Mouse (Mus musculus): ENCODE results near the gene Tfap4. TPM values are rescaled to one million over a fixed set of nuclear protein-coding genes. Genes with fewer than 3 reads are reported as not detected.
"Not testable (repeated sequence)": the region's sequence is repeated elsewhere in the genome, so short reads cannot be mapped to it uniquely, and the experiment has no call there.

Gene Tfap4
- polyA plus RNA-seq, 1 experiment from 2014 or later = 31.5 TPM

GRCm38 (mm10) chr16:4590236-4590635 lies 30.6 kb upstream of the Tfap4 start:
- no peak overlapping the region for H3K9ac ChIP-seq
- no peak for ATAC-seq (ENCODE audit: insufficient number of reproducible peaks, insufficient read depth, low FRiP score, low TSS enrichment)
- H3K9me3 ChIP-seq = no peaks in the 10 kb centered on the region
- no peak overlapping the region for H3K27ac ChIP-seq
- H3K4me2 ChIP-seq (replicated peaks) = no peak overlapping the region
- no peaks in the 10 kb centered on the region for H3K27me3 ChIP-seq
- WGBS = 98% methylated on average over 9 of the region's 9 CpGs
- H3K4me1 ChIP-seq = peaks cover 34% of the 10 kb centered on the region
- H3K36me3 ChIP-seq = peaks cover 8% of the 10 kb centered on the region
- H3K4me3 ChIP-seq = no peak overlapping the region

- Histone ChIP-seq H3K4me1 (peaks cover 21% of the 10 kb centered on the region), H3K4me3 (no peak overlapping the region), H3K27me3 (no peaks in the 10 kb centered on the region), H3K36me3 (peaks cover 8% of the 10 kb centered on the region), H3K9me3 (no peaks in the 10 kb centered on the region), H3K4me2 (replicated peaks) (no peak overlapping the region), H3K9ac (0 out of 2 replicates have a peak overlapping the region, but pooled peaks have one; percentile 52), H3K27ac (peak overlapping the region; percentile 90)
- ATAC-seq (ENCODE audit: insufficient number of reproducible peaks, insufficient read depth, low FRiP score, low TSS enrichment) = no peak
- WGBS = 56% methylated on average over 5 of the region's 5 CpGs
Measured at GRCm38 (mm10) chr16:4587516-4588210, 28.0 kb upstream of the Tfap4 start.

GRCm38 (mm10) chr16:4586531-4587123 lies 27.0 kb upstream of the Tfap4 start:
- H3K4me1 ChIP-seq = peaks cover 16% of the 10 kb centered on the region
- peak overlapping the region; percentile 52 for H3K9ac ChIP-seq
- H3K36me3 ChIP-seq = peaks cover 8% of the 10 kb centered on the region
- H3K4me2 ChIP-seq (replicated peaks) = peak overlapping the region; percentile 60
- ATAC-seq (ENCODE audit: insufficient number of reproducible peaks, insufficient read depth, low FRiP score, low TSS enrichment) = peak; percentile 97
- no peaks in the 10 kb centered on the region for H3K9me3 ChIP-seq
- H3K27ac ChIP-seq = peak overlapping the region; percentile 90
- H3K27me3 ChIP-seq = no peaks in the 10 kb centered on the region
- H3K4me3 ChIP-seq = peak overlapping the region; percentile 39
- under 1% methylated on average over 42 of the region's 43 CpGs for WGBS

- H3K36me3 ChIP-seq = peaks cover 7% of the 10 kb centered on the region
- H3K4me3 ChIP-seq = peak overlapping the region; percentile 39
- H3K4me1 ChIP-seq = peaks cover 16% of the 10 kb centered on the region
- H3K4me2 ChIP-seq (replicated peaks) = peak overlapping the region; percentile 60
- peak overlapping the region; percentile 90 for H3K27ac ChIP-seq
- no peaks in the 10 kb centered on the region for H3K27me3 ChIP-seq
- peak; percentile 47 for ATAC-seq (ENCODE audit: insufficient number of reproducible peaks, insufficient read depth, low FRiP score, low TSS enrichment)
- H3K9ac ChIP-seq = peak overlapping the region; percentile 52; the same call in 1 of the 2 replicates
- no peaks in the 10 kb centered on the region for H3K9me3 ChIP-seq
- 8% methylated on average over 14 of the region's 14 CpGs for WGBS
Measured at GRCm38 (mm10) chr16:4585642-4586530, 26.2 kb upstream of the Tfap4 start.

GRCm38 (mm10) chr16:4584438-4584837 lies 24.8 kb upstream of the Tfap4 start:
- H3K4me1 ChIP-seq = peaks cover 16% of the 10 kb centered on the region
- no peak for ATAC-seq (ENCODE audit: insufficient number of reproducible peaks, insufficient read depth, low FRiP score, low TSS enrichment)
- H3K9ac ChIP-seq = no peak overlapping the region
- 74% methylated on average over 5 of the region's 5 CpGs for WGBS
- H3K36me3 ChIP-seq = no peaks in the 10 kb centered on the region
- no peak overlapping the region for H3K27ac ChIP-seq
- no peak overlapping the region for H3K4me3 ChIP-seq
- H3K27me3 ChIP-seq = no peaks in the 10 kb centered on the region
- no peak overlapping the region for H3K4me2 ChIP-seq (replicated peaks)
- H3K9me3 ChIP-seq = no peaks in the 10 kb centered on the region

- Histone ChIP-seq H3K4me2 (replicated peaks) (no peak overlapping the region), H3K4me1 (peaks cover 16% of the 10 kb centered on the region), H3K27me3 (no peaks in the 10 kb centered on the region), H3K36me3 (no peaks in the 10 kb centered on the region), H3K27ac (no peak overlapping the region), H3K4me3 (no peak overlapping the region), H3K9ac (no peak overlapping the region), H3K9me3 (no peaks in the 10 kb centered on the region)
- ATAC-seq (ENCODE audit: insufficient number of reproducible peaks, insufficient read depth, low FRiP score, low TSS enrichment) = no peak
- WGBS = 88% methylated on average over 3 of the region's 3 CpGs
Measured at GRCm38 (mm10) chr16:4583807-4584206, 24.2 kb upstream of the Tfap4 start.

- not testable (repeated sequence) for H3K27me3 ChIP-seq; H3K9ac ChIP-seq; H3K27ac ChIP-seq; ATAC-seq (ENCODE audit: insufficient number of reproducible peaks, insufficient read depth, low FRiP score, low TSS enrichment); H3K4me1 ChIP-seq; H3K4me2 ChIP-seq (replicated peaks); H3K9me3 ChIP-seq; H3K4me3 ChIP-seq; H3K36me3 ChIP-seq
- 80% methylated on average over 4 of the region's 4 CpGs for WGBS
Measured at GRCm38 (mm10) chr16:4581179-4581578, 21.5 kb upstream of the Tfap4 start.

- WGBS = 76% methylated on average over 7 of the region's 7 CpGs
- H3K27ac ChIP-seq = no peak overlapping the region
- ATAC-seq (ENCODE audit: insufficient number of reproducible peaks, insufficient read depth, low FRiP score, low TSS enrichment) = no peak
- H3K4me1 ChIP-seq = no peaks in the 10 kb centered on the region
- H3K4me2 ChIP-seq (replicated peaks) = no peak overlapping the region
- H3K36me3 ChIP-seq = no peaks in the 10 kb centered on the region
- no peak overlapping the region for H3K9ac ChIP-seq
- no peaks in the 10 kb centered on the region for H3K27me3 ChIP-seq
- H3K9me3 ChIP-seq = no peaks in the 10 kb centered on the region
- no peak overlapping the region for H3K4me3 ChIP-seq
Measured at GRCm38 (mm10) chr16:4578630-4579029, 19.0 kb upstream of the Tfap4 start.

GRCm38 (mm10) chr16:4576873-4577272 lies 17.2 kb upstream of the Tfap4 start:
- no peak overlapping the region for H3K4me3 ChIP-seq
- no peaks in the 10 kb centered on the region for H3K27me3 ChIP-seq
- H3K27ac ChIP-seq = no peak overlapping the region
- H3K9ac ChIP-seq = no peak overlapping the region
- H3K36me3 ChIP-seq = no peaks in the 10 kb centered on the region
- ATAC-seq (ENCODE audit: insufficient number of reproducible peaks, insufficient read depth, low FRiP score, low TSS enrichment) = no peak
- 38% methylated on average over 2 of the region's 2 CpGs for WGBS
- no peaks in the 10 kb centered on the region for H3K9me3 ChIP-seq
- no peaks in the 10 kb centered on the region for H3K4me1 ChIP-seq
- H3K4me2 ChIP-seq (replicated peaks) = no peak overlapping the region

- Histone ChIP-seq H3K4me2 (replicated peaks) (no peak overlapping the region), H3K27ac (no peak overlapping the region), H3K9ac (no peak overlapping the region), H3K9me3 (no peaks in the 10 kb centered on the region), H3K36me3 (no peaks in the 10 kb centered on the region), H3K27me3 (no peaks in the 10 kb centered on the region), H3K4me3 (no peak overlapping the region), H3K4me1 (peaks cover 5% of the 10 kb centered on the region)
- WGBS = 25% methylated on average over 2 of the region's 2 CpGs
- no peak for ATAC-seq (ENCODE audit: insufficient number of reproducible peaks, insufficient read depth, low FRiP score, low TSS enrichment)
Measured at GRCm38 (mm10) chr16:4576038-4576437, 16.4 kb upstream of the Tfap4 start.

GRCm38 (mm10) chr16:4570737-4571136 lies 11.1 kb upstream of the Tfap4 start:
- Histone ChIP-seq H3K27ac (0 out of 2 replicates have a peak overlapping the region, but pooled peaks have one; percentile 54), H3K36me3 (no peaks in the 10 kb centered on the region), H3K27me3 (no peaks in the 10 kb centered on the region), H3K9me3 (no peaks in the 10 kb centered on the region), H3K4me3 (no peak overlapping the region), H3K4me1 (peaks cover 14% of the 10 kb centered on the region), H3K9ac (no peak overlapping the region), H3K4me2 (replicated peaks) (no peak overlapping the region)
- WGBS = 34% methylated on average over 4 of the region's 4 CpGs
- ATAC-seq (ENCODE audit: insufficient number of reproducible peaks, insufficient read depth, low FRiP score, low TSS enrichment) = peak; percentile 64; the same call in 1 of the 2 replicates
